Mouse (Mus musculus): ENCODE data around the gene Ube2v1.

DNA sequence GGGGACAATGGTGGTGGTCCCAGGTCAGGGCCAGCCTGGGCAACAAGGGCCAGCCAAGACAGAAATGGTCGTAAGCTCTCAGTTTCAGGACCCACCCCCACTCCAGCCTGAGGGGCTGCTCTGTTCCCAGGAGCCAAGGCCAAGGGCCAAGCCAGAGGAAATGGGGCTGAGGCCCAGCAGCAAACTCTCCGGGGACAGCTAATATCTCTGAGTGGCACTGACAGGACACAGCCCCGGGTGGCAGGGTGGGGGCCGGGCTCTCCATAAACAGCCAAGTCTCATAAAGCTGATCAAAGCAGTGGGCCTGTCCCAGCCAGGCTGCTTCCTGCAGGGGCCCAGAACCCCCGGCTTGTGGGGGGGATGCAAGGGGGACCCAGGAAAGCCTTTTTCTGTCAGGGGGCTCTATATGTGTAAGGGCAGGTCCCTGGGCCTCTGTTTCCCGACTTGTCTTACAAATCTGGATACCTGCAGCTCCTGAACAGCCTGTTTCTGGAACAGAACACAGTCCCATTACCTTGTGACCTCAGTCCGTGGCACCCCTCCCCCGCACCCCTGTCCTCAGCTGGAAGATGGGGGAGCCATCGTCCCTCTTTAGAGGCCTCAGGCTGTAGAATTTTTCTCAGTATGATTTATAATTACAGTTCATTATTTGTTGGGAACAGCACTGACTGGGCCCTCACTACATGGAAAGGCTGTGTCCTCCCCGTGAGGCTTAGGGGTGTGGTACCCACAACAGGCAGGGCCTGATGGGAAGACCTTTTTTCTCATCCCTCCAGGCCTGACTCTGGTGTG is 48.5 kb downstream of the Ube2v1 start:
- no peak for TF ChIP-seq EP300 (optimal IDR thresholded peaks at IDR 0.05)
- TF ChIP-seq CTCF (IDR thresholded peaks at IDR 0.05; ENCODE audit: low read depth): no peak

Measured in stomach, postnatal 0 days (tissue).